In the genomic region with DNA sequence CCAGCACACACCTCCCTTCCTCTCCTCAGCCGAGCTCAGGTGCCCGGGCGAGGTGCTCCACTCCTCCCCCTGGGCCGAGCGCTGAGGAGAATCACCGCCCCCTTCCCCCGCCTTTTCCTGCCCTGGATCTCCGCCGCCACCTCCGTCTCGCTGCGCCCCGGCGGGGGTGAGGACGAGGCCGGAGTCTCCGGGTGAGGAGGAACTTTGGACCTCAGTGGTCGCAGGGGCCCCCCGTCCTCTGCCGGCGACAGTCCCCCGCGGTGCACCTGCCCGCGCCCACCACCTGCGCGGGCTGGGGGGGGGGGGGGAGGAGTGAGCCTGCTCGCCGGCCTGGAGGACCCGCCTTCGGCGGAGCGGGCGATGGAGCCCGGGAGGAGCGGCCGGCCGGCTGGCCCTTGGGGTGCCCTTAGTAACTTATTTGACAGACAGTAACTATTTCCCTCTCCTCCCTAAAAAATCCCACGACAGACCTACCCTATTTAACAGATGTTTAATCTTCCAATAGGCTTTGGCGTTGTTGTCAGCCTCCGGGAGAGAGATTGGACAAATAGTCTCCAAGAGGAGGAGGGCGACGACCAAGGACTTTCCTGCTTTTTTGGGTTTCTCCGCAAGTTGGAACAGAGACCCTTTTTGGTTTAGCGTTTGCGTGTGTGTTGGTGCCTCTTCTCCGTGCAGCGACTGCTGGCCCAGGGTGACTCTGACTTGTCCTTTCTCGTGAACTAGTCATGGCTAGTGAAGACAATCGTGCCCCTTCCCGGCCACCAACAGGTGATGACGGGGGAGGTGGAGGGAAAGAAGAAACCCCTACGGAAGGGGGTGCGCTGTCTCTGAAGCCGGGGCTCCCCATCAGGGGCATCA, we compare ENCODE assay signal across 8 mouse cellular contexts. TPM values are rescaled to one million over a fixed set of nuclear protein-coding genes. Genes with fewer than 3 reads are reported as not detected.
DNase-seq lines count a peak whose midpoint lies in the region; ATAC-seq lines count a peak whose summit lies in the region.

Gene Lrba (plus strand): TSS at position 117 of the 858 bp plus-strand sequence.

- H3K9me3 ChIP-seq in hindbrain, embryonic 11.5 days (ENCODE audit: control insufficient read depth, low read length) = no peaks in the 10 kb centered on the region

- H3K4me1 ChIP-seq in hindbrain, embryonic 11.5 days (replicated peaks; ENCODE audit: control insufficient read depth, insufficient read depth, low read length) = no peaks in the 10 kb centered on the region

- H3K9ac ChIP-seq in hindbrain, embryonic 11.5 days (ENCODE audit: low read depth, low read length) = peak within 1 kb of the TSS; percentile 89

- peak; percentile 87 for DNase-seq in MN1 (ENCODE audit: low spot score)
- peak; percentile 85 for DNase-seq in cerebellum, adult 9-10 months
- DNase-seq in frontal cortex, postnatal 10 days (ENCODE audit: low spot score in 2 of 2) = peak; percentile 47 to 61
- peak; percentile 75 for DNase-seq in hindbrain, embryonic 11.5 days (ENCODE audit: low spot score)
- peak; percentile 38 to 48 for DNase-seq in layer of hippocampus, postnatal 25 days (ENCODE audit: extremely low spot score in 1 of 2, low spot score in 1 of 2)
- peak; percentile 82 for DNase-seq in lung, postnatal 25 days (ENCODE audit: low spot score)
- DNase-seq in retina, embryonic 14.5 days (ENCODE audit: low spot score) = peak; percentile 76
- peak; percentile 88 to 91 for DNase-seq in thymus, postnatal 36 days

- H3K4me3 ChIP-seq in hindbrain, embryonic 11.5 days (ENCODE audit: low read depth, low read length) = peak within 1 kb of the TSS; percentile 92

- peak; percentile 88 for ATAC-seq in hindbrain, embryonic 11.5 days (ENCODE audit: low FRiP score)

- H3K36me3 ChIP-seq in hindbrain, embryonic 11.5 days (ENCODE audit: control insufficient read depth, insufficient read depth, low read length) = no peaks in the 10 kb centered on the region

- no peaks in the 10 kb centered on the region for H3K27me3 ChIP-seq in hindbrain, embryonic 11.5 days (ENCODE audit: control insufficient read depth, insufficient read depth, low read length)

- under 1% methylated on average over 41 of the region's 55 CpGs for WGBS in hindbrain, embryonic 11.5 days

- peak within 1 kb of the TSS; percentile 79 for H3K27ac ChIP-seq in hindbrain, embryonic 11.5 days (ENCODE audit: low read depth, low read length)

- peak within 1 kb of the TSS; percentile 95 for H3K4me2 ChIP-seq in hindbrain, embryonic 11.5 days (replicated peaks; ENCODE audit: low read depth, low read length)

RNA-seq across cellular contexts. Expression of gene Lrba, which starts in this region (rescaled TPM):
- 6.6 and 11.2 TPM in 2 replicates for polyA plus RNA-seq in hindbrain, embryonic 11.5 days (2014; fragmentation: Nextera tagmentation; extraction: Ambion mirVana)
- total RNA-seq in layer of hippocampus, postnatal 25 days (2021) = 10 to 100 TPM; 23.9 to 27.4 TPM

Comparison
In these comparisons a context has a peak if more than half of its experiments do, and no peak if none do; other contexts are left out.
1. Peak in every context shown above with its lines: DNase-seq, ATAC-seq, H3K4me3 ChIP-seq and H3K27ac ChIP-seq.